8 mouse cellular contexts compared by ENCODE assay signal in genomic region chr10:42274712-42275400, GRCm38 (mm10). TPM values are rescaled to one million over a fixed set of nuclear protein-coding genes. Genes with fewer than 3 reads are reported as not detected.
A peak's percentile ranks its signal among the peaks of the same experiment; 100 is the strongest.
DNase-seq lines count a peak whose midpoint lies in the region; ATAC-seq and TF ChIP-seq lines count a peak whose summit lies in the region.

No protein-coding gene starts in this region.

- H3K27ac ChIP-seq in heart, embryonic 12.5 days (ENCODE audit: poor library complexity, severe bottlenecking) = peak overlapping the region; percentile 98
- H3K27ac ChIP-seq in midbrain, embryonic 12.5 days (replicated peaks) = 0 out of 2 replicates have a peak overlapping the region, but pooled peaks have one; percentile 95
- H3K27ac ChIP-seq in testis, adult 2 months (ENCODE audit: control insufficient read depth, insufficient read depth, low read depth, low read length) = peak overlapping the region; percentile 80

- peak overlapping the region; percentile 93 for H3K4me2 ChIP-seq in heart, embryonic 12.5 days
- H3K4me2 ChIP-seq in midbrain, embryonic 12.5 days (replicated peaks) = peak overlapping the region; percentile 99

- peak; percentile 63 to 69 for DNase-seq in cerebellum, postnatal 10 days
- peak; percentile 64 to 67 for DNase-seq in kidney, postnatal 4 days

- H3K4me3 ChIP-seq in megakaryocyte, embryonic 14.5 days (replicated peaks) = peak overlapping the region; percentile 98
- peak overlapping the region; percentile 93 for H3K4me3 ChIP-seq in heart, embryonic 12.5 days
- peak overlapping the region; percentile 85 for H3K4me3 ChIP-seq in midbrain, embryonic 12.5 days
- peak overlapping the region; percentile 83 for H3K4me3 ChIP-seq in testis, adult 2 months (ENCODE audit: control insufficient read depth, low read depth, low read length)

- 1% methylated on average over 65 of the region's 65 CpGs for WGBS in heart, embryonic 12.5 days
- under 1% methylated on average over 65 of the region's 65 CpGs for WGBS in midbrain, embryonic 12.5 days

- no peak for TF ChIP-seq CTCF in testis, adult 2 months (IDR thresholded peaks at IDR 0.05; ENCODE audit: control insufficient read depth, insufficient read depth, insufficient replicate concordance, low read depth, low read length)

- H3K9me3 ChIP-seq in megakaryocyte, embryonic 14.5 days = no peaks in the 10 kb centered on the region
- H3K9me3 ChIP-seq in heart, embryonic 12.5 days (replicated peaks) = no peaks in the 10 kb centered on the region
- H3K9me3 ChIP-seq in midbrain, embryonic 12.5 days = no peaks in the 10 kb centered on the region

- H3K4me1 ChIP-seq in megakaryocyte, embryonic 14.5 days = peaks cover 63% of the 10 kb centered on the region
- H3K4me1 ChIP-seq in heart, embryonic 12.5 days (replicated peaks) = peaks cover 46% of the 10 kb centered on the region
- peaks cover 20% of the 10 kb centered on the region for H3K4me1 ChIP-seq in midbrain, embryonic 12.5 days
- H3K4me1 ChIP-seq in testis, adult 2 months (ENCODE audit: control insufficient read depth, insufficient read depth, low read length) = peaks cover 26% of the 10 kb centered on the region

- no peak for ATAC-seq in megakaryocyte, adult 5-6 weeks (ENCODE audit: poor library complexity, severe bottlenecking)
- no peak for ATAC-seq in heart, embryonic 12.5 days (ENCODE audit: insufficient number of reproducible peaks, low FRiP score)
- ATAC-seq in midbrain, embryonic 12.5 days (ENCODE audit: low FRiP score, low read depth) = no peak
- ATAC-seq in activated CD4-positive, CD25-positive, alpha-beta regulatory T cell, adult 4 months = no peak

- peaks cover 49% of the 10 kb centered on the region for H3K36me3 ChIP-seq in megakaryocyte, embryonic 14.5 days (replicated peaks; ENCODE audit: low read length)
- H3K36me3 ChIP-seq in heart, embryonic 12.5 days = 0 out of 2 replicates have a peak, but pooled peaks cover 6% of the 10 kb centered on the region
- H3K36me3 ChIP-seq in midbrain, embryonic 12.5 days = 0 out of 2 replicates have a peak, but pooled peaks cover under 1% of the 10 kb centered on the region
- H3K36me3 ChIP-seq in testis, adult 2 months (ENCODE audit: control insufficient read depth, insufficient read depth, low read length) = no peaks in the 10 kb centered on the region

- H3K9ac ChIP-seq in heart, embryonic 12.5 days = peak overlapping the region; percentile 93
- H3K9ac ChIP-seq in midbrain, embryonic 12.5 days (replicated peaks) = peak overlapping the region; percentile 76

- no peak for TF ChIP-seq POLR2A in testis, adult 2 months (IDR thresholded peaks at IDR 0.05; ENCODE audit: control insufficient read depth, low read depth, low read length)

- no peaks in the 10 kb centered on the region for H3K27me3 ChIP-seq in megakaryocyte, embryonic 14.5 days (replicated peaks)
- H3K27me3 ChIP-seq in heart, embryonic 12.5 days (replicated peaks) = no peaks in the 10 kb centered on the region
- peaks cover 28% of the 10 kb centered on the region for H3K27me3 ChIP-seq in midbrain, embryonic 12.5 days
- H3K27me3 ChIP-seq in testis, adult 2 months (ENCODE audit: control insufficient read depth, insufficient read depth, low read length) = no peaks in the 10 kb centered on the region

RNA-seq across cellular contexts. Expression of gene Foxo3, which starts 1.7 kb away (rescaled TPM):
- 14.8 and 55.2 TPM in 2 replicates for polyA plus RNA-seq in megakaryocyte, embryonic 14.5 days (2012; ENCODE audit: insufficient read depth, low replicate concordance)
- total RNA-seq in megakaryocyte, adult 5-6 weeks (2015) = 25.3 and 25.7 TPM in 2 replicates
- 24.9 and 27.4 TPM in 2 replicates for total RNA-seq in megakaryocyte, adult 5-6 weeks (2017)
- 4.5 and 5.8 TPM in 2 replicates for polyA plus RNA-seq in heart, embryonic 12.5 days (2016; fragmentation: Nextera tagmentation; extraction: Ambion mirVana)
- polyA plus RNA-seq in midbrain, embryonic 12.5 days (2016; fragmentation: Nextera tagmentation; extraction: Ambion mirVana) = 3.6 TPM in 2 replicates
- 9.8 and 9.9 TPM in 2 replicates for polyA plus RNA-seq in testis, adult 2 months (2012; rRNA removed)
- polyA plus RNA-seq in activated CD4-positive, CD25-positive, alpha-beta regulatory T cell, adult 4 months (2017; shearing (Covaris generic)) = 1 to 10 TPM; 8.6 to 9.4 TPM
